Mouse (Mus musculus): ENCODE results near the gene Ccdc117. TPM values are rescaled to one million over a fixed set of nuclear protein-coding genes. Genes with fewer than 3 reads are reported as not detected.

Ccdc117 gene
- polyA plus RNA-seq, 1 experiment from 2014 or later = 6.0 TPM

DNA sequence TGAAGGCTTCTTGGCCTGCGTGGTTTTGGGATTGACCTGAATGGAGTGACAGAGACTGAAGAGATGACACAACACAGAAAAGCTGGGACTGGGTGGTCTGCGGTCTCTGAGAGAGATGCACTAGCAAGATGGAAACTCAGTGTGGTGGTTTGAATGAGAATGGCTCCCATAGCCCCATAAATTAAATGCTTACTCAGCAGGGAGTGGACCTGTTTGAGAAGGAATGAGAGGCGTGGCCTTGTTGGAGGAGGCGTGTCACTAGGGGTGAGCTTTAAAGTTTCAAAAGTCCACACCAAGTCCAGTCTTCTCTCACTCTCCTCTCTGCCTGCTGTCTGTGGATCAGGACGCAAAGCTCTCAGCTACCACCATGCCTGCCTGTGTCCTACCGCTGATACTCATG, 25.7 kb upstream of the Ccdc117 start:
- DNase-seq (no peak), ATAC-seq (no peak)
- TF ChIP-seq EP300 (IDR thresholded peaks at IDR 0.05; ENCODE audit: low read depth) = no peak
- TF ChIP-seq CTCF (IDR thresholded peaks at IDR 0.05; ENCODE audit: low read depth) = no peak
- Histone ChIP-seq H3K4me2 (ENCODE audit: low read depth, low read length) (no peak overlapping the region), H3K36me3 (replicated peaks; ENCODE audit: insufficient read depth, low read length) (no peaks in the 10 kb centered on the region), H3K9ac (replicated peaks) (no peak overlapping the region), H3K4me1 (ENCODE audit: insufficient read depth) (peaks cover 7% of the 10 kb centered on the region), H3K9me3 (ENCODE audit: low read length) (no peaks in the 10 kb centered on the region), H3K4me3 (ENCODE audit: low read depth, low read length) (no peak overlapping the region), H3K27me3 (ENCODE audit: insufficient read depth, low read length) (no peaks in the 10 kb centered on the region), H3K27ac (ENCODE audit: low read depth) (no peak overlapping the region)
- 93% methylated on average over 6 of the region's 6 CpGs for WGBS (ENCODE audit: insufficient replicate concordance)

DNA sequence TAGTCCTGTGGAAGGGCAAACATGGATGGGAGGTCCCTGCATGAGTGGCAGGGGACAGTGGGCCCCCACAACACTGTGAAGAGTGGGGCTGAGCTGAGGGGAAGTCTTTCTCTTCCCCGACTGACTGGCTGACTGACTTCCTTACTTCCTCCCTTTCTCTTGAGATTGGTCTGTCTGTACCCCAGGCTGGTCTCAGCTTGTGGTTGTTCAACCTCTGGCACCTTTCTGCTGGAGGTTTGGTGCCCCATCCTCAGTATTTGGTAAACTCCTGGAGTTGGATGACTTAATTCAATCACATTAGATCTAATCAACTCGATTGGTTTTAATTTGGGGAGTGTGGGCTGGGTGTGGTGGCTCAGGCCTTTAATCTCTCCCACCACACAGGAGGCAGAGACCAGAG, 24.5 kb upstream of the Ccdc117 start:
- no peak overlapping the region for H3K27ac ChIP-seq (ENCODE audit: low read depth)
- WGBS (ENCODE audit: insufficient replicate concordance) = 30% methylated on average over 2 of the region's 2 CpGs
- ATAC-seq = no peak
- H3K27me3 ChIP-seq (ENCODE audit: insufficient read depth, low read length) = no peaks in the 10 kb centered on the region
- H3K9me3 ChIP-seq (ENCODE audit: low read length) = no peaks in the 10 kb centered on the region
- H3K36me3 ChIP-seq (replicated peaks; ENCODE audit: insufficient read depth, low read length) = no peaks in the 10 kb centered on the region
- H3K4me3 ChIP-seq (ENCODE audit: low read depth, low read length) = no peak overlapping the region
- H3K9ac ChIP-seq (replicated peaks) = no peak overlapping the region
- H3K4me1 ChIP-seq (ENCODE audit: insufficient read depth) = no peaks in the 10 kb centered on the region; the same call in 1 of the 2 replicates
- TF ChIP-seq EP300 (IDR thresholded peaks at IDR 0.05; ENCODE audit: low read depth) (no peak), CTCF (IDR thresholded peaks at IDR 0.05; ENCODE audit: low read depth) (no peak)
- no peak for DNase-seq
- no peak overlapping the region for H3K4me2 ChIP-seq (ENCODE audit: low read depth, low read length)

DNA sequence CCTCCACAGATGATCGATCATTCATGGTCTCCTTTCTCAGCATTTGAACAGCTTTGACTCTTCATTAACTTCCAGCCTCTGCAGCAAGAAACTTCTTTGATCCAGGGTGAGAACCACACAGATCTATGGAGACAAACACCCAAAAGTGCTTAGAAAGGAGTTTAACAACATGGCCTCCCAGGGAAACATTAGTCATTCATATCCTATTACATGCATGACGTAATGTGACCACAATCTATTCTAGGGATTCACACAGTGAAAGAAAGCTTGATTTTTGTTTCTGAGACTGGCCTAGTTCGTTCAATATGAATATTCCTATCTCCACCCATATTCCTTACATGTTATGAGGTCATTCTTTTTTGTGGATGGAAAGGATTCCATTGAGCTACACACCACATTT, 23.6 kb upstream of the Ccdc117 start:
- H3K4me2 ChIP-seq (ENCODE audit: low read depth, low read length) = no peak overlapping the region
- DNase-seq (no peak), ATAC-seq (no peak)
- no peak overlapping the region for H3K27ac ChIP-seq (ENCODE audit: low read depth)
- no peaks in the 10 kb centered on the region for H3K9me3 ChIP-seq (ENCODE audit: low read length)
- H3K9ac ChIP-seq (replicated peaks) = no peak overlapping the region
- no peak for TF ChIP-seq CTCF (IDR thresholded peaks at IDR 0.05; ENCODE audit: low read depth)
- no peak for TF ChIP-seq EP300 (IDR thresholded peaks at IDR 0.05; ENCODE audit: low read depth)
- no peaks in the 10 kb centered on the region; the same call in 1 of the 2 replicates for H3K4me1 ChIP-seq (ENCODE audit: insufficient read depth)
- WGBS (ENCODE audit: insufficient replicate concordance) = 75% methylated on average over 3 of the region's 3 CpGs
- H3K27me3 ChIP-seq (ENCODE audit: insufficient read depth, low read length) = no peaks in the 10 kb centered on the region
- H3K4me3 ChIP-seq (ENCODE audit: low read depth, low read length) = no peak overlapping the region
- no peaks in the 10 kb centered on the region for H3K36me3 ChIP-seq (replicated peaks; ENCODE audit: insufficient read depth, low read length)

DNA sequence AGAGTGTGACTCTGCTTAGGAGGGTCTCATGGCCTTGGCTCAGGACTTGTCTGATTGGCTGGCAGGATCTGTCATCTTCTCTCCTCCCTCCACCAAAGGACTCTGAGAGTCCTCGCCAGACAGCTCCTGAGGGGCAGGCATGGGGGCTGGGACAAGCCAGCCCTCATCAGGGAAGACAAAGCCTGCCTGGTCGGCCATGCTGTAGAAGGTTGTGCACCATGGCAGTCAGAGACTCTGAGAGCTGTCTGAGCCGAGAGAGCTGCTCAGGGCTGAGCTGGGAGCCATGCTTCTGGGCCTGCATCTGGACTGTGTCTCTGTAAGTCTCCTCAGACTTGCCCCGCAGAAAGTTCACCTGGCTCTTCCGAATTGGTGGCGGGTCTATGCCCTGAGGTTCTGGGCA, 21.9 kb upstream of the Ccdc117 start:
- Histone ChIP-seq H3K27ac (ENCODE audit: low read depth) (no peak overlapping the region), H3K9me3 (ENCODE audit: low read length) (no peaks in the 10 kb centered on the region), H3K4me3 (ENCODE audit: low read depth, low read length) (no peak overlapping the region), H3K36me3 (replicated peaks; ENCODE audit: insufficient read depth, low read length) (no peaks in the 10 kb centered on the region), H3K4me2 (ENCODE audit: low read depth, low read length) (no peak overlapping the region), H3K27me3 (ENCODE audit: insufficient read depth, low read length) (no peaks in the 10 kb centered on the region), H3K9ac (replicated peaks) (no peak overlapping the region), H3K4me1 (ENCODE audit: insufficient read depth) (no peaks in the 10 kb centered on the region; the same call in 1 of the 2 replicates)
- WGBS (ENCODE audit: insufficient replicate concordance) = 75% methylated on average over 6 of the region's 6 CpGs
- no peak for TF ChIP-seq CTCF (IDR thresholded peaks at IDR 0.05; ENCODE audit: low read depth)
- TF ChIP-seq EP300 (IDR thresholded peaks at IDR 0.05; ENCODE audit: low read depth) = no peak
- ATAC-seq (no peak), DNase-seq (peak; percentile 8)

DNA sequence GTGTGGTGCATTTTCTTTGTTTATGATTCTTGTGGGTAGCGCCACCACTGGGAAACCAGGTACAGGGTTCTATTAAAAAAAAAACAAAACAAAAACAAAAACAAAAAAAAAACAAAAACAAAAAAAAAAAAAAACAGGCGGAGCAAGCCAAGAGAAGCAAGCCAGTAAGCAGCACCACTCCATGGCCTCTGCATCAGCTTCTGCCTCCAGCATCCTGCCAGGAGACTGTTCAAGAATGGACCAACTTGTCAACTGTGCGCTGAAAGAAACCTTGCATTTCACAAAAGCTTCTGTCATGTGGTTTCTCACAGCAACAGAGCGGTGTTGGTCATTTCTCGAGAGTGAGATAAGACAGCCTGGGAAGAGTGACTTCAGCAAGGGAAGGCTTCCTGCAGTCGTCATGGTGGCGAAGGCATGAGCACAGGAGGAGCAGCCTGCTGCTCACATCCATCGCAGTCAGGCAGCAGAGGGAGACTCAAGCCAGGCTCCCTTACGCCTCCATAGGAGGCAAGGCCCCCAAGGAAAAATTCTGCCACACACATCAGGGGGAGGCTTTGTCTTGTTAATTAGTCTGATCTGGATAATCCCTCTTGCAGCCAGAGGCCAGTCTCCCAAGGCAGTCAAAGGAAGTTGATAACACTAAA, 20.8 kb upstream of the Ccdc117 start:
- H3K36me3 ChIP-seq (replicated peaks; ENCODE audit: insufficient read depth, low read length) = no peaks in the 10 kb centered on the region
- H3K4me3 ChIP-seq (ENCODE audit: low read depth, low read length) = no peak overlapping the region
- WGBS (ENCODE audit: insufficient replicate concordance) = 48% methylated on average over 9 of the region's 9 CpGs
- H3K27ac ChIP-seq (ENCODE audit: low read depth) = no peak overlapping the region
- H3K4me2 ChIP-seq (ENCODE audit: low read depth, low read length) = no peak overlapping the region
- 0 out of 2 replicates have a peak, but pooled peaks have one; percentile 16 for TF ChIP-seq CTCF (IDR thresholded peaks at IDR 0.05; ENCODE audit: low read depth)
- no peak for TF ChIP-seq EP300 (IDR thresholded peaks at IDR 0.05; ENCODE audit: low read depth)
- DNase-seq = peak; percentile 11
- H3K9me3 ChIP-seq (ENCODE audit: low read length) = no peaks in the 10 kb centered on the region
- H3K27me3 ChIP-seq (ENCODE audit: insufficient read depth, low read length) = no peaks in the 10 kb centered on the region
- H3K4me1 ChIP-seq (ENCODE audit: insufficient read depth) = no peaks in the 10 kb centered on the region; the same call in none of the 2 replicates
- H3K9ac ChIP-seq (replicated peaks) = no peak overlapping the region
- ATAC-seq = no peak

DNA sequence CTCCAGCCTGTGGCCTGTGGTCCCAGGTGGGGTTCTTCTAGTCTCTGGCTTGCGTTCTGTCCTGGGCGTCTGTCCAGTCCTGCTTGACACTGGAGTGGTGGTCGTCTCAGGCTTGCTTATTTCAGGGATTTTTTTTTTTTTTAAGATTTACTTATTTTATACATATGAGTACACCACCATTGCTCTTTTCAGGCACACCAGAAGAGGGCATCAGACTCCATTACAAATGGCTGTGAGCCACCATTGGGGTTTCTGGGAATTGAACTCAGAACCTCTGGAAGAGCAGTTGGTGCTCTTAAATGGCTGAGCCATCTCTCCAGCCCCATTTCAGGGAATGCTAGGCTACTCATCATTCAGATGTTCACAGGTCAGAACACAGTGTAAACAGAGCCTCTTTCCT, 18.3 kb upstream of the Ccdc117 start:
- DNase-seq (peak; percentile 9), ATAC-seq (no peak)
- Histone ChIP-seq H3K4me1 (ENCODE audit: insufficient read depth) (no peaks in the 10 kb centered on the region; the same call in none of the 2 replicates), H3K27me3 (ENCODE audit: insufficient read depth, low read length) (no peaks in the 10 kb centered on the region), H3K9ac (replicated peaks) (no peak overlapping the region), H3K36me3 (replicated peaks; ENCODE audit: insufficient read depth, low read length) (no peaks in the 10 kb centered on the region), H3K4me3 (ENCODE audit: low read depth, low read length) (no peak overlapping the region), H3K27ac (ENCODE audit: low read depth) (no peak overlapping the region), H3K4me2 (ENCODE audit: low read depth, low read length) (no peak overlapping the region), H3K9me3 (ENCODE audit: low read length) (no peaks in the 10 kb centered on the region)
- TF ChIP-seq CTCF (IDR thresholded peaks at IDR 0.05; ENCODE audit: low read depth) (0 out of 2 replicates have a peak, but pooled peaks have one; percentile 13), EP300 (IDR thresholded peaks at IDR 0.05; ENCODE audit: low read depth) (no peak)
- WGBS (ENCODE audit: insufficient replicate concordance) = 64% methylated on average over 3 of the region's 3 CpGs
